8 mouse cellular contexts compared by ENCODE assay signal in the genomic region with DNA sequence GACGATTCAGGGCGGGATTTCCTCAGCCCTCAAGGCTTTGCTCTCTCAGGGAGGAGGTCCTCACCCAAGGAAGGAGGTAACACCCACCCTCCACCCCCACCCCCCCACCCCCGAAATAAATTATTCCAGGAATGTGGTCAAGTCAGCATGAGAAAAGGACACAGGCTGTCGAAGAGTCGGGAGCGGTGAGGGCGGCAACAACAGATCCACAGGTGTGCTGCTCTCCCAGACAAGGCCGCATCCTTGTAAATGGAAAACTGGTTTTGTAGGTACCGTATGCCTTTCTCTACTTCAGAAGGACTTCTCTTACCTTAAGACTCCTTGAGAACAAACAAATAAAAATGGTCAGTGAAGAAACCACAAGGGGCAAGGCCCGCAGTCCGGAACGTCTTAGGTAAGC. TPM values are rescaled to one million over a fixed set of nuclear protein-coding genes. Genes with fewer than 3 reads are reported as not detected.
DNase-seq lines count a peak whose midpoint lies in the region; ATAC-seq and TF ChIP-seq lines count a peak whose summit lies in the region.

TSS of gene Serbp1 (plus strand) at position 200 of the 400 bp plus-strand sequence.

- no peaks in the 10 kb centered on the region for H3K4me1 ChIP-seq in kidney, postnatal 0 days (replicated peaks; ENCODE audit: insufficient read depth, low read length)
- no peaks in the 10 kb centered on the region for H3K4me1 ChIP-seq in intestine, embryonic 14.5 days (replicated peaks; ENCODE audit: control insufficient read depth, insufficient read depth, low read length)

- no peaks in the 10 kb centered on the region for H3K9me3 ChIP-seq in kidney, postnatal 0 days (replicated peaks; ENCODE audit: low read length)
- H3K9me3 ChIP-seq in intestine, embryonic 14.5 days (ENCODE audit: control insufficient read depth, low read length), result no peaks in the 10 kb centered on the region

- no peak within 1 kb of the TSS for H3K27ac ChIP-seq in kidney, postnatal 0 days
- H3K27ac ChIP-seq in intestine, embryonic 14.5 days (ENCODE audit: low read depth), result no peak within 1 kb of the TSS
- H3K27ac ChIP-seq in macrophage, result no peak within 1 kb of the TSS

- H3K4me2 ChIP-seq in kidney, postnatal 0 days (ENCODE audit: low read length), result no peak within 1 kb of the TSS
- H3K4me2 ChIP-seq in intestine, embryonic 14.5 days (ENCODE audit: low read length), result no peak within 1 kb of the TSS

- TF ChIP-seq CTCF in kidney, postnatal 0 days (IDR thresholded peaks at IDR 0.05; ENCODE audit: low read depth), result no peak

- no peak within 1 kb of the TSS for H3K9ac ChIP-seq in kidney, postnatal 0 days (ENCODE audit: low read depth, low read length)
- H3K9ac ChIP-seq in intestine, embryonic 14.5 days (ENCODE audit: low read length), result no peak within 1 kb of the TSS

- no peaks in the 10 kb centered on the region for H3K79me2 ChIP-seq in macrophage (ENCODE audit: inconsistent target)

- no peaks in the 10 kb centered on the region for H3K36me3 ChIP-seq in kidney, postnatal 0 days (ENCODE audit: insufficient read depth, low read length)
- no peaks in the 10 kb centered on the region for H3K36me3 ChIP-seq in intestine, embryonic 14.5 days (ENCODE audit: control insufficient read depth, insufficient read depth, low read length)
- H3K36me3 ChIP-seq in macrophage (ENCODE audit: inconsistent target), result no peaks in the 10 kb centered on the region

- H3K4me3 ChIP-seq in kidney, postnatal 0 days (replicated peaks; ENCODE audit: low read depth, low read length), result no peak within 1 kb of the TSS
- no peak within 1 kb of the TSS for H3K4me3 ChIP-seq in intestine, embryonic 14.5 days (ENCODE audit: low read depth, low read length)
- no peak within 1 kb of the TSS for H3K4me3 ChIP-seq in macrophage (ENCODE audit: inconsistent target)

- WGBS in kidney, postnatal 0 days, result 37% methylated on average over 12 of the region's 12 CpGs
- 35% methylated on average over 12 of the region's 12 CpGs for WGBS in intestine, embryonic 14.5 days
- 87% methylated on average over 9 of the region's 12 CpGs for WGBS in macrophage (ENCODE audit: missing documents)

- DNase-seq in kidney, postnatal 0 days (ENCODE audit: low spot score), result no peak
- no peak for DNase-seq in kidney, adult 9 months
- no peak for DNase-seq in adrenal gland, postnatal 36 days
- DNase-seq in gastrocnemius, postnatal 25 days, result no peak
- DNase-seq in intestine, embryonic 14.5 days (ENCODE audit: low spot score), result no peak
- DNase-seq in urinary bladder, postnatal 36 days (ENCODE audit: low spot score in 2 of 2), result no peak
- DNase-seq in B cell, adult 2 months, result no peak

- H3K27me3 ChIP-seq in kidney, postnatal 0 days (ENCODE audit: insufficient read depth, low read length), result no peaks in the 10 kb centered on the region
- no peaks in the 10 kb centered on the region for H3K27me3 ChIP-seq in intestine, embryonic 14.5 days (replicated peaks; ENCODE audit: control insufficient read depth, insufficient read depth, low read length)

- ATAC-seq in kidney, postnatal 0 days (replicated peaks; ENCODE audit: low FRiP score, low read depth), result no peak
- ATAC-seq in intestine, embryonic 14.5 days (replicated peaks; ENCODE audit: low FRiP score, low TSS enrichment, low read depth), result no peak

RNA-seq across cellular contexts. Expression of gene Serbp1, which starts in this region (rescaled TPM):
- 356 and 371 TPM in 2 replicates for polyA plus RNA-seq in kidney, postnatal 0 days (2015; fragmentation: Nextera tagmentation; extraction: Ambion mirVana)
- total RNA-seq in adrenal gland, postnatal 36 days (2021), result 100 to 1,000 TPM; 287 to 329 TPM
- 100 to 1,000 TPM; 265 to 268 TPM for total RNA-seq in gastrocnemius, postnatal 25 days (2021)
- 459 and 472 TPM in 2 replicates for polyA plus RNA-seq in intestine, embryonic 14.5 days (2014; fragmentation: Nextera tagmentation; extraction: Ambion mirVana)
- total RNA-seq in macrophage (2018; cell fraction: chromatin; rRNA removed), result 100 to 1,000 TPM in 24 of 26 experiments, 10 to 100 TPM in 2; 82.2 to 247 (median 159) TPM
- 100 to 1,000 TPM; 213 to 465 (median 300) TPM for total RNA-seq in macrophage (2018; cell fraction: cytosol; rRNA removed)
- 100 to 1,000 TPM in 25 of 26 experiments, 10 to 100 TPM in 1; 97.0 to 329 (median 144) TPM for total RNA-seq in macrophage (2018; cell fraction: nucleus; rRNA removed)
- polyA plus RNA-seq in macrophage (2018), result 276 to 1,082 TPM (median 590 TPM) in 3 replicates
